Mouse (Mus musculus) hindbrain, embryonic 10.5 days (tissue): ENCODE data around the gene Pde4a. TPM values are rescaled to one million over a fixed set of nuclear protein-coding genes. Genes with fewer than 3 reads are reported as not detected.

Experiments
- DNase-seq: peaks from one replicate; pipeline ENCODE4 v3.0.0-alpha.2; 2017; ENCODE audit warnings: low spot score
- H3K27ac ChIP-seq: fragments of 300-500 bp; sonication (generic); 2 replicates; pipeline ENCODE4 v1.5.1; 2016; ENCODE audit warnings: mild to moderate bottlenecking, moderate library complexity
- H3K27me3 ChIP-seq: fragments of 300-500 bp; sonication (generic); 2 replicates; pipeline ENCODE4 v1.6.1; 2016; ENCODE audit warnings: mild to moderate bottlenecking; ENCODE audit not compliant: poor library complexity, insufficient read depth, severe bottlenecking
- H3K36me3 ChIP-seq: fragments of 300-500 bp; sonication (generic); 2 replicates; pipeline ENCODE4 v1.6.1; 2016; ENCODE audit warnings: mild to moderate bottlenecking, moderate library complexity
- H3K4me1 ChIP-seq: fragments of 300-500 bp; sonication (generic); replicated peaks from 2 replicates; pipeline ENCODE4 v1.6.1; 2016; ENCODE audit warnings: mild to moderate bottlenecking
- H3K4me3 ChIP-seq: fragments of 300-500 bp; sonication (generic); 2 replicates; pipeline ENCODE4 v1.5.1; 2016; ENCODE audit warnings: mild to moderate bottlenecking, moderate library complexity
- H3K9me3 ChIP-seq: fragments of 300-500 bp; sonication (generic); 2 replicates; pipeline ENCODE4 v1.6.1; 2016; ENCODE audit warnings: mild to moderate bottlenecking, moderate library complexity
- WGBS: fragments of 180-500 bp; shearing (Covaris S2); methylation state at CpG from one replicate; pipeline ENCODE4 v1.1.7; 2016; 5-methylcytosine and 5-hydroxymethylcytosine counted together
- polyA plus RNA-seq: library from polyadenylated mRNA; unstranded; fragments of >200 nt; fragmentation: Nextera tagmentation; extraction: Ambion mirVana; gene quantifications from 2 replicates; pipeline ENCODE4 v1.2.1, GENCODE M21; 2016

Gene Pde4a
- polyA plus RNA-seq, 1 experiment from 2014 or later = 6.5 TPM

DNA sequence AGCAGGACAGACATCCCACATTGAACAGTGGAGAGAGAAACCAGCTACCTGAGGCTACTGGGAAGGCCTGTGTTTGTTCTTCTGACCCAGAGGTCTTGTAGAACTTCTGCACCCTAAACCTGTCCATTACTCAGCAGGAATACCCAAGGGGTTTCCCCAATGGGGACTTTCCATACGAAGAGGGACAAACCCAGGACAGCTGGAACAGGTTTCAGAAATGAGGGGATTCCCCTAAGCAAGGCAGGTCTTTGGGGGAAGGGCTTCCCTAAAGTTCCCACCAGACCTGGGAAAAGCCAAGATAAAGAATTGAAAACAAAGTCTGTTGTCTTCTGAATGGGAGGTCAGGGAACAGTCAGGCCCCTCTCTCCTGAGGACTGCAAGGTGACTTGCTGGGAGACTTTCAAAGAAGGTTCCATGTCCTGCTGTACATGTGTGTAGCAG, 29.6 kb upstream of the Pde4a start:
- WGBS = 83% methylated on average over 1 of the region's 1 CpGs

DNA sequence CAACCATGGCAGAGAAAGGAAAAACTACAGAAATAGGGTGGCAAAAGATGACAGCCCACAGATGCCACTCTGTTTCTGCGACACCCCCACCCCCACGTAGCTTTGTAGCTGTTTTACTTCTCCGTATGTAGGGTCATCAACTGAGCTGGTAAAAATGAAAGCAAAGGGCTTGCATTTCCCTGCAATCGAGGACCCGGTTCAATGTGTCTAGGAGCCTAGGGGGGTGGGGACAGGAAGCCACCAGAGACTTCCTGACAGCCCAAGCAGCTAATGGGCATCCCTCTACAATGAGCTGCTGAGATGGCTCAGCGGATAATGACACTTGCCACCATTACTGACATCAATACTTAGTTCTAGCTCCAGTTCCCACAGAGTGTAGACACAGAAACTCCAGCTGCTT, 29.1 kb upstream of the Pde4a start:
- peaks cover 10% of the 10 kb centered on the region for H3K4me1 ChIP-seq
- peaks cover 48% of the 10 kb centered on the region for H3K36me3 ChIP-seq
- H3K9me3 ChIP-seq = no peaks in the 10 kb centered on the region
- no peak overlapping the region for H3K4me3 ChIP-seq
- H3K27me3 ChIP-seq = no peaks in the 10 kb centered on the region
- 87% methylated on average over 6 of the region's 6 CpGs for WGBS
- H3K27ac ChIP-seq = no peak overlapping the region
- no peak for DNase-seq

More for the DNA sequence above, 29.6 kb upstream of the Pde4a start:
- Histone ChIP-seq H3K36me3 (peaks cover 44% of the 10 kb centered on the region), H3K27me3 (no peaks in the 10 kb centered on the region), H3K27ac (no peak overlapping the region), H3K9me3 (no peaks in the 10 kb centered on the region), H3K4me3 (no peak overlapping the region), H3K4me1 (peaks cover 10% of the 10 kb centered on the region)
- DNase-seq = no peak

DNA sequence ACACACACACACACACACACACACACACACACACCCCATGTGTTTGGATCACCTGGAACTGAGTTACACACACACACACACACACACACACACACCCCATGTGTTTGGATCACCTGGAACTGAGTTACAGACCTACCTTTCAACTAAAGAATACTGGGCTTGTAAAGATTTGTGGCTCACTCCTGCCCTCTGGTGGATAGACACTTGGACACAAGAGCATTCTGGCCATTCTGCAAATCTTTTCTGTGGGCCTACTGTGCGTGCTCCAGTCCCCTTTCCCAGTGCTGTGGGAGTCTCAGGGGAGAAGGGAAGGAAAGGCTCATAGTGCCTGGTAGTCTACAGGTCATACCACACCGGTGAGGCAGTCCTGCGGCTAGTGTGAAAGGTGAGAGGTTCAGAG, 28.3 kb upstream of the Pde4a start:
- H3K36me3 ChIP-seq = peaks cover 57% of the 10 kb centered on the region
- H3K27me3 ChIP-seq = no peaks in the 10 kb centered on the region
- WGBS = 59% methylated on average over 3 of the region's 3 CpGs
- H3K27ac ChIP-seq = no peak overlapping the region
- peak; percentile 50 for DNase-seq
- no peak overlapping the region for H3K4me3 ChIP-seq
- H3K9me3 ChIP-seq = no peaks in the 10 kb centered on the region
- H3K4me1 ChIP-seq = peaks cover 10% of the 10 kb centered on the region; the same call in 1 of the 2 replicates

DNA sequence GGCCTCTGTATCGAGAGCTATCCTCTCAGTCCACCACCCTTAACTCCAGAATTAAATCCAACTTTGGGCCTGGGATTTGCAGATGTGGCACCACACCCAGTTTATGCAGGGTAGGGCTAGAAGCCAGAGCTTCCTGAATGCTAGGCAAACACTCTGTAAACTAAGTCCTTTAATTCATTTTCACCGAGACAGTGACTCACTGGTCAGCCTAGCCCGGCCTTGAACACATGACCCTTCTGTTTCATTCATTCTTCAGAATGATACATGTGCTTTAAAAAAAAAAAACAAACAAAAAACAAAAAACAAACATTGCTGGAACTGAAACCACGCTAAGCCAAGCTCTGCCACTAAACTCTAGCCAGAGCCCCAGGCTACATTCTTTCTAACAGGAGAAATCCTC, 27.1 kb upstream of the Pde4a start:
- H3K4me3 ChIP-seq = no peak overlapping the region
- WGBS = 89% methylated on average over 4 of the region's 4 CpGs
- H3K4me1 ChIP-seq = peaks cover 10% of the 10 kb centered on the region; the same call in 1 of the 2 replicates
- no peaks in the 10 kb centered on the region for H3K27me3 ChIP-seq
- no peak for DNase-seq
- peaks cover 68% of the 10 kb centered on the region for H3K36me3 ChIP-seq
- no peak overlapping the region for H3K27ac ChIP-seq
- H3K9me3 ChIP-seq = no peaks in the 10 kb centered on the region

DNA sequence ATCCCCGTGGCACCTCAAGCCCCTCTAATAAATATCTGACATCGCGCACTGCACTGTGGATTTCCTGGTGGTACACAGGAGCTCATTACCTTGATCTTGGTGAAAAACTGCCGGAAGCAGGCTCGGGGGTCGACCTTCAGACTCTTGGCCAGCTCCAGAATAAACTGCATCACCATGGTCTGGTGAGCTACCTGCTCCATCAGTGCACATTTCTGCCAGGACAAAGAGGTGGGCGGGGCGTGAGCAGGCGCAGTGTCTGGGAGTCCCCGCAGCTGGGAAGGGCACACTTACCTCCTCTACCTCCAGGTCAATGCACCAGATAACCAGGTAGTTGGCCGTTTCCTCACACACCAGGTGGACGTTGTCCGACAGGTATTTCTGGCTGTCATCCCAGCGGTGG, 23.6 kb upstream of the Pde4a start:
- Histone ChIP-seq H3K27me3 (no peaks in the 10 kb centered on the region), H3K4me3 (no peak overlapping the region), H3K27ac (no peak overlapping the region), H3K36me3 (peaks cover 98% of the 10 kb centered on the region), H3K4me1 (peaks cover 14% of the 10 kb centered on the region), H3K9me3 (no peaks in the 10 kb centered on the region)
- 94% methylated on average over 14 of the region's 14 CpGs for WGBS
- DNase-seq = no peak

DNA sequence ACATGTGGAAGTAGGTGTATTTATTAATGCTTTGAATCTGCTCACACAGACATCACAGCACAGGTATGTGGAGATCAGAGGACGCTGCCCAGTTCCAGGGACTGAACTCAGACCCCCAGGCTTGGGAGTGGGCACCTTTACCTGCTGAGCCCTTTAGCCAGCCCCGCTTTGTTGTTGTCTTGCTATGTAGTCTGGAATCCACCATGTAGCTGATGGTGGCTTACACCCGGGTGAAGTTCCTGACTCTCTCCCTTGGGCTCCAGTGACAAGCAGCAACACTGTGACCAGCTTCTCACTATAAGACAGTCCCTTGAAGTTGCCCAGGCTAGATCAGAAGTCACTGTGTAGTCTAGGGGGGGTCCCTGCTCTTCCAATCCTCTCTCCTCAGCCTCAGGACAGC, 21.2 kb upstream of the Pde4a start:
- Histone ChIP-seq H3K27ac (no peak overlapping the region), H3K4me1 (peaks cover 39% of the 10 kb centered on the region), H3K27me3 (no peaks in the 10 kb centered on the region), H3K36me3 (peaks cover 90% of the 10 kb centered on the region), H3K9me3 (no peaks in the 10 kb centered on the region), H3K4me3 (no peak overlapping the region)
- no peak for DNase-seq
- 94% methylated on average over 3 of the region's 3 CpGs for WGBS

DNA sequence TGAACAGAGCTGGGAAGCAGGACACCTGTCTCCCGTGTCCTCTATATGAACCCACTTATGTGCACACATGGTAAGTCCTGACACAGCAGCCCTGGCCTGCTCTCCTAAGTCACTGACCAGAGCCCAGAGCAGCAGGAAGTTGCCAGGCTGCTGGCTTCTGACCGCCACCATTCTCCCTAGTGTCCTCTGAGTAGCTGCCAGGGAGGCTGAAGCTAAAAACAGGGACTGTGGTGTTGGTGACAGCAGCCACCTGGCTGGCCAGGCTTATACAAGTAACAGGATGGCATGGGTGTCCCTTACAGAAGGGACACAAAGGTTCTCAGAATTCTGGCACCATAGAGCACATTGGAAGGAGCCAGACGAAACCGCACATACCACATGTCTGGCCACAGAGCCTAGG, 20.1 kb upstream of the Pde4a start:
- Histone ChIP-seq H3K4me3 (no peak overlapping the region), H3K4me1 (peaks cover 42% of the 10 kb centered on the region), H3K9me3 (no peaks in the 10 kb centered on the region), H3K27me3 (no peaks in the 10 kb centered on the region), H3K27ac (no peak overlapping the region), H3K36me3 (peaks cover 79% of the 10 kb centered on the region)
- 94% methylated on average over 4 of the region's 4 CpGs for WGBS
- DNase-seq = no peak

DNA sequence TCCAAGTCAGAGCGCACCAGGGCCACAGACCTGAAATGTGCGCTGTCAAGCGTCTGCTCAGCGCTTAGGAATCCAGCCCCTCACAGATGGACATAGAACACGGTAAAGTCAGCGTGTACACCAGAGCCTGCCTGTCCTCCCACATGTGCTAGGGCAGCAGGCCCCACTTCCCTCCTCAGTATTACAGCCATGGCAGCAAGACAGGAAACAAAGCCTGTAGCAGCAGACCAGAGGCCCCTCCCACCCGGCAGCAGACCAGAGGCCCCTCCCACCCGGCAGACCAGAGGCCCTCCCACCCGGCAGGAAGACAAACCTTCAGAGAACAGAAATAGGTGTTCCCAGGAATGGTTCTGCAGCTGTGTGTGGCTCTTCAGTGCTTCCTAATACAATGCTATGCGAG, 18.8 kb upstream of the Pde4a start:
- Histone ChIP-seq H3K9me3 (no peaks in the 10 kb centered on the region), H3K4me1 (peaks cover 42% of the 10 kb centered on the region), H3K4me3 (peak overlapping the region; percentile 34), H3K36me3 (peaks cover 66% of the 10 kb centered on the region), H3K27me3 (no peaks in the 10 kb centered on the region), H3K27ac (peak overlapping the region; percentile 50)
- peak; percentile 43 for DNase-seq
- WGBS = 50% methylated on average over 10 of the region's 10 CpGs

DNA sequence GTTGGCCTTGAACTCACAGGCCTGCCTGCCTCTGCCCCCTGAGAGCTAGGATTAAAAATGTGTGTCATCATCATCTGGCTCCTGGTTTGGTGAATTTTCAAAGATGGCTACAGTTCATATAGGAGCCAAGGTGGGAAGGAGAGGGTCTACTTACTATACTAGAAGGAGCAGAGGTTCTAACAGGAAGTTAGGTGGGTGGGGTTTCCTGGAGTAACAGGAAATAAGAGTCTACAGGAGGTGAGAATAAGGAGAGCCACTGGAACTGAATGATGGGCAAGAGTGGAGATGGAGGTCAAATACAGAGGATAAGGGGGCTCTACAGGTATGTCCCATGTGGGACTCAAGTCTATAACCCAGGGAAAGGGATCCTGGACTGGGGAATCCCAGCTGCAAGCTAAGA, 17.1 kb upstream of the Pde4a start:
- no peak for DNase-seq
- peak overlapping the region; percentile 91 for H3K4me3 ChIP-seq
- H3K9me3 ChIP-seq = no peaks in the 10 kb centered on the region
- H3K36me3 ChIP-seq = peaks cover 49% of the 10 kb centered on the region
- no peak overlapping the region for H3K27ac ChIP-seq
- H3K27me3 ChIP-seq = 0 out of 2 replicates have a peak, but pooled peaks cover 3% of the 10 kb centered on the region
- H3K4me1 ChIP-seq = peaks cover 55% of the 10 kb centered on the region

DNA sequence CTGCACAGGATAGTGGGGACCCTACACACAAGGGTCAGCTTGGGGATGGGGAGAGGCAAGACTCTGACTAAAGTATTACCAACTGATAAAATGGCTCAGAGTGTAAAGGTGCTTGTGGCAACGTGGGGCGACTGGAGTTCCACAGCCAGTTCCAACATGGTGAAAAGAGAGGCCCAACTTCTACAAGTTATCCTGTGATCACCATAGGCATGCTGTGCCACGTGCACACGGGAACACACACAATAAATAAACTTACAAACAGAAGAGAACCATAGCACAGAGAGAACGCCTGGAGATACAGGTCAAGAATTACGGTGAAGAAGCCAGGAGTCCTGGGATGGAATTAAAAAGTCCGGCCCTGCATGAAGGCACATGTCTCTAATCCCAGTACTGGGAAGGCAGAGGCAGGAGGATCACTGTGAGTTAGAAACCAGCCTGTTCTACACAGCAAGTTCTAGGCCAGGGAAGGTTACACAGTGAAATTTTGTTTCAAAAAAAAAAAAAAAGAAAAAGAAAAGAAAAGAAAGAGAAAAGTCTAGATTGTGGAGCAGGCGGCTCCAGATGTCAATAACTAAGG, 16.3 kb upstream of the Pde4a start:
- H3K27me3 ChIP-seq = 0 out of 2 replicates have a peak, but pooled peaks cover 7% of the 10 kb centered on the region
- H3K36me3 ChIP-seq = peaks cover 42% of the 10 kb centered on the region
- peaks cover 62% of the 10 kb centered on the region for H3K4me1 ChIP-seq
- no peaks in the 10 kb centered on the region for H3K9me3 ChIP-seq
- WGBS = 14% methylated on average over 8 of the region's 8 CpGs
- peak overlapping the region; percentile 92 for H3K27ac ChIP-seq
- no peak for DNase-seq
- H3K4me3 ChIP-seq = peak overlapping the region; percentile 91

DNA sequence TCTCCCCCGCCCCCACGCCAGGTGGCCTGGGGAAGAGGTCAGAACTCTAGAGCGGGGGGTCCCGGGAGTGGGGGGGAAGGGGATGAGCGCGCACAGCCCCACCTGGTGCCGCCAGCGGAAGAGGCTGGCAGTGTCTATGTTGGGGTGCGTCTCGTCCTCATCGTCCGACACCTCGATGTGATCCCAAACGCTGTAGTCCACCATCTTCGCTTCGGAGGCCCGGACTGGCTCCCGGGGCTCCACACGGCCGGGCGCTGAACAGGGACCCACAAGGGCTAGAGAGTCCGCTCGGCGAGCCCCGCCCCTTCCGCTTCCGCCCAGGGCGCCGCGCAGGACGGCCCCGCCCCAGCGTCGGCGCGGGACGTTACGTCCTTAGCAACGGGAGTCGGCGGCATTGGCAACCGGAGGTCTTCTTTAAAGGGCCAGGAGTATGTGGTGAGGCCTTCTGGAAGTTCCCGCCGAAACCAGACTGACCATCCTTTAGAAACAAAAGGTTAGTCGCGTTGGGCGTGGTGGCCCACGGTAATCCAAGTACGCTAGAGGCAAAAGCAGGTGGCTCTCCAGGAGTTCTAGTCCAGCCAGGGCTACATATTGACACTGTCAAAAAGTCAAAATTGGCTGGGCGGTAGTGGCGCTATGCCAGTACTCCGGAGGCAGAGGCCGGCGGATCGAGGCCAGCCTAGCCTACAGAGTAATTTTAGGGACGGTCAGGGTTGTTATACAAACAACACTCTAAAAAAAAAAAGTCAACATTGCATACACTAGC, 15.7 kb upstream of the Pde4a start, which contains the start of gene Cdc37:
Gene Cdc37, minus strand, starts transcription at position 329 of the 766 bp plus-strand sequence.
- Histone ChIP-seq H3K27me3 (0 out of 2 replicates have a peak, but pooled peaks cover 9% of the 10 kb centered on the region), H3K4me3 (peak within 1 kb of the TSS; percentile 91), H3K27ac (peak within 1 kb of the TSS; percentile 92), H3K4me1 (peaks cover 65% of the 10 kb centered on the region), H3K36me3 (peaks cover 35% of the 10 kb centered on the region), H3K9me3 (no peaks in the 10 kb centered on the region)
- 3% methylated on average over 56 of the region's 56 CpGs for WGBS
- DNase-seq = peak; percentile 96

DNA sequence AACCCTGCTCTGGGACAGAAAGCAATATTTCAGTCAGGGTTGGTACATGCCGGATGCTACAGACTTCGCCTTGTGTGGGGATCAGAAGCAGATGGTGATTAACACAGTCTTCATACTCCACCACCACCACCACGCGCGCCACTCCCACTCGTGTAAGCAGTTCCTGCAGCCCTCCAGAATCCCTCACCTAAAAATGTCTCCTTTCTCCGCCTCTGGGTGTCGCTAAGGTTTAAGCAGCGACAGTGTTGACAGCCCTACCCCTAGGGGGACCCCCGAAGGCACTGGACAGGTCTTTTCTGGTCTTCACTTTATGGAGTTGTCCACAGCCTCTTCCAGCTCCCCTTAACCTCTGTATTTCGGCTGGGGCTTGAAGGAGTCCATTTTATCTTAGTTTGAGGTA, 12.8 kb upstream of the Pde4a start:
- Histone ChIP-seq H3K36me3 (peaks cover 8% of the 10 kb centered on the region), H3K9me3 (no peaks in the 10 kb centered on the region; the same call in 1 of the 2 replicates), H3K4me1 (peaks cover 43% of the 10 kb centered on the region), H3K27me3 (0 out of 2 replicates have a peak, but pooled peaks cover 9% of the 10 kb centered on the region), H3K27ac (peak overlapping the region; percentile 70; the same call in 1 of the 2 replicates), H3K4me3 (peak overlapping the region; percentile 43)
- WGBS = 1% methylated on average over 11 of the region's 11 CpGs
- DNase-seq = peak; percentile 71

DNA sequence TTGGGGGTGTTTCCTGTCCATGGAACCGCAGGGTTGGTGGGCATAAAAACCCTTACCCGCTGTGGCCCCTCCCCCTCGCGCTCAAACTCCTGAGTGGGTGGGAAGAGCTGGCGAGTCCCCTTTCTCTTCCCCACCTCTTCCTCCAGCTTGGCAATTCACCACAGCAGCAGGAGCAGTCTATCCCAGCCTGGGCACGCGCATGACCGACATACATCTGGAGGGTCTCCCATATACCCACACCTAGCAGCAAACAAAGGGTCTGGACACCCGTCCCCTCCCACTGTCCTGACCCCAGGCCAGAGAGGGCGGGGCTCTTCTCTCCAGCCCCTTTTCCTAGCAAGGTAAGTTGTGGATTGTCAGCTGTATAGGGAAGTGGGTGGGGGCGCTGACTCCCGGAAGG, 12.2 kb upstream of the Pde4a start:
- peak overlapping the region; percentile 43 for H3K4me3 ChIP-seq
- H3K4me1 ChIP-seq = peaks cover 36% of the 10 kb centered on the region
- 5% methylated on average over 12 of the region's 12 CpGs for WGBS
- peaks cover 1% of the 10 kb centered on the region for H3K36me3 ChIP-seq
- peak; percentile 27 for DNase-seq
- H3K27ac ChIP-seq = peak overlapping the region; percentile 70
- no peaks in the 10 kb centered on the region; the same call in 1 of the 2 replicates for H3K9me3 ChIP-seq
- 0 out of 2 replicates have a peak, but pooled peaks cover 9% of the 10 kb centered on the region for H3K27me3 ChIP-seq
